24 mouse cellular contexts compared by ENCODE assay signal in the genomic region with DNA sequence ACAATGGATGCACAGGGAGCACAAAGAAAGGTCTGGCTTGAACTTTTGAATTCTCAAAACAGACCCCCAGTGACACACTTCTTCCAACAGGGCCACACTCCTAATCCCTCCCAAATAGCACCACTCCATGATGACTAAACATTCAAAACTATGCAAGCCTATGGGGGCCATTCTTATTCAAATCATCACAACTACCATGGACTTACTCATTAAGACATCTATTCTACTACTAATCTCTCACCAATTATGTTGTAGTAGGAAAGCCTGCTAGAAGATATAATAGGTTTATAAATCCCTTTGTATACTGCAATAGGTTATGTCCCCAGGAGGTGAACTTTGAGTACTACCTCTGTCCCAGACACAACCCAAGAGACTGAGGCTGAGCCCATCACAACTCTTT.
A peak's percentile ranks its signal among the peaks of the same experiment; 100 is the strongest.
DNase-seq lines count a peak whose midpoint lies in the region; ATAC-seq and TF ChIP-seq lines count a peak whose summit lies in the region.
"Had no signal": no experiment of that assay in that cellular context is flagged by ENCODE, and none has a peak within 500 bp of the region (broad histone marks: within the 10 kb centered on the region; RNA-seq: fewer than 3 reads in every experiment).

No protein-coding gene starts in this region.

- DNase-seq in forebrain, embryonic 10.5 days (ENCODE audit: extremely low spot score, low spot score), result peak; percentile 18
- DNase-seq in midbrain, embryonic 11.5 days (ENCODE audit: low spot score, missing footprints), result no peak
- DNase-seq in midbrain, postnatal 0 days (ENCODE audit: low spot score), result no peak
- peak; percentile 7 for DNase-seq in ES-CJ7 (ENCODE audit: low read depth, low spot score)
- DNase-seq in brain, embryonic 14.5 days (ENCODE audit: low read depth), result peak; percentile 52
- no peak for DNase-seq in layer of hippocampus, adult 2 months (ENCODE audit: low spot score in 2 of 2)
- DNase-seq in kidney, postnatal 4 days, result no peak
- DNase-seq: adrenal gland, adult 8-10 months; adrenal gland, postnatal 25 days; cerebellum, adult 18-20 months; cerebellum, adult 9-10 months; cerebellum, postnatal 14 days; gastrocnemius, postnatal 36 days; heart, adult 2 months; heart, postnatal 14 days had no signal

- peaks cover 29% of the 10 kb centered on the region for H3K27me3 ChIP-seq in forebrain, embryonic 10.5 days (ENCODE audit: poor library complexity, severe bottlenecking)
- H3K27me3 ChIP-seq in forebrain, embryonic 15.5 days, result no peaks in the 10 kb centered on the region
- H3K27me3 ChIP-seq in midbrain, embryonic 11.5 days (ENCODE audit: control insufficient read depth, insufficient read depth, low read length), result no peaks in the 10 kb centered on the region
- no peaks in the 10 kb centered on the region for H3K27me3 ChIP-seq in midbrain, postnatal 0 days (ENCODE audit: insufficient read depth, low read length)
- H3K27me3 ChIP-seq: heart, embryonic 13.5 days; hindbrain, embryonic 12.5 days; hindbrain, embryonic 15.5 days; Patski had no signal

- H3K36me3 ChIP-seq in forebrain, embryonic 10.5 days (replicated peaks), result no peaks in the 10 kb centered on the region
- H3K36me3 ChIP-seq in forebrain, embryonic 15.5 days, result no peaks in the 10 kb centered on the region
- no peaks in the 10 kb centered on the region for H3K36me3 ChIP-seq in midbrain, embryonic 11.5 days (ENCODE audit: control insufficient read depth, insufficient read depth, low read length)
- H3K36me3 ChIP-seq in midbrain, postnatal 0 days (ENCODE audit: insufficient read depth, low read length), result no peaks in the 10 kb centered on the region
- H3K36me3 ChIP-seq: G1E; heart, embryonic 10.5 days; heart, embryonic 13.5 days; hindbrain, embryonic 12.5 days; hindbrain, embryonic 15.5 days had no signal

- H3K9me3 ChIP-seq in forebrain, embryonic 10.5 days, result no peaks in the 10 kb centered on the region
- no peaks in the 10 kb centered on the region for H3K9me3 ChIP-seq in forebrain, embryonic 15.5 days
- no peaks in the 10 kb centered on the region for H3K9me3 ChIP-seq in midbrain, embryonic 11.5 days (ENCODE audit: control insufficient read depth, low read length)
- H3K9me3 ChIP-seq in midbrain, postnatal 0 days (ENCODE audit: low read length), result no peaks in the 10 kb centered on the region
- H3K9me3 ChIP-seq: G1E; heart, embryonic 10.5 days; heart, embryonic 13.5 days; hindbrain, embryonic 12.5 days; hindbrain, embryonic 15.5 days had no signal

- no peak overlapping the region for H3K4me3 ChIP-seq in forebrain, embryonic 10.5 days
- H3K4me3 ChIP-seq in forebrain, embryonic 15.5 days, result no peak overlapping the region
- no peak overlapping the region for H3K4me3 ChIP-seq in midbrain, embryonic 11.5 days (ENCODE audit: low read depth, low read length)
- no peak overlapping the region for H3K4me3 ChIP-seq in midbrain, postnatal 0 days (ENCODE audit: low read depth, low read length)
- H3K4me3 ChIP-seq in layer of hippocampus, adult 2 months, result no peak overlapping the region
- H3K4me3 ChIP-seq: heart, adult 2 months; heart, embryonic 10.5 days; heart, embryonic 13.5 days; hindbrain, embryonic 12.5 days; hindbrain, embryonic 15.5 days had no signal

- no peak for TF ChIP-seq POLR2A in brain, embryonic 14.5 days (IDR thresholded peaks at IDR 0.05; ENCODE audit: borderline replicate concordance, extremely low read depth, insufficient read depth, insufficient read length, poor library complexity, severe bottlenecking)

- H3K4me2 ChIP-seq in forebrain, embryonic 15.5 days (replicated peaks), result no peak overlapping the region
- no peak overlapping the region for H3K4me2 ChIP-seq in midbrain, embryonic 11.5 days
- no peak overlapping the region for H3K4me2 ChIP-seq in midbrain, postnatal 0 days (ENCODE audit: low read depth, low read length, poor library complexity, severe bottlenecking)
- H3K4me2 ChIP-seq: heart, embryonic 13.5 days; hindbrain, embryonic 12.5 days; hindbrain, embryonic 15.5 days had no signal

- no peak overlapping the region for H3K27ac ChIP-seq in forebrain, embryonic 10.5 days
- H3K27ac ChIP-seq in forebrain, embryonic 15.5 days (replicated peaks), result no peak overlapping the region
- H3K27ac ChIP-seq in midbrain, embryonic 11.5 days (ENCODE audit: low read depth, low read length), result no peak overlapping the region
- no peak overlapping the region for H3K27ac ChIP-seq in midbrain, postnatal 0 days (ENCODE audit: low read depth, low read length)
- no peak overlapping the region for H3K27ac ChIP-seq in layer of hippocampus, adult 2 months
- H3K27ac ChIP-seq: heart, adult 2 months; heart, embryonic 10.5 days; heart, embryonic 13.5 days; hindbrain, embryonic 12.5 days; hindbrain, embryonic 15.5 days had no signal

- H3K9ac ChIP-seq in forebrain, embryonic 15.5 days (replicated peaks), result no peak overlapping the region
- H3K9ac ChIP-seq in midbrain, embryonic 11.5 days (ENCODE audit: low read length), result no peak overlapping the region
- no peak overlapping the region for H3K9ac ChIP-seq in midbrain, postnatal 0 days (replicated peaks; ENCODE audit: low read length, poor library complexity, severe bottlenecking)
- H3K9ac ChIP-seq: heart, embryonic 13.5 days; hindbrain, embryonic 12.5 days; hindbrain, embryonic 15.5 days had no signal

- ATAC-seq in forebrain, embryonic 15.5 days (replicated peaks), result no peak
- ATAC-seq in midbrain, embryonic 11.5 days (ENCODE audit: low FRiP score), result peak; percentile 87
- ATAC-seq in midbrain, postnatal 0 days (ENCODE audit: low FRiP score), result no peak
- ATAC-seq: activated CD4-positive, CD25-positive, alpha-beta regulatory T cell, adult 4 months; intestine, postnatal 0 days; Patski had no signal

- TF ChIP-seq CTCF in midbrain, postnatal 0 days (IDR thresholded peaks at IDR 0.05), result no peak
- no peak for TF ChIP-seq CTCF in brain, embryonic 14.5 days (IDR thresholded peaks at IDR 0.05; ENCODE audit: borderline replicate concordance, extremely low read depth, insufficient read depth, insufficient read length)
- TF ChIP-seq CTCF in layer of hippocampus, adult 2 months (conservative IDR thresholded peaks at IDR 0.05), result no peak

- H3K4me1 ChIP-seq in forebrain, embryonic 10.5 days, result peaks cover 10% of the 10 kb centered on the region; the same call in 1 of the 2 replicates
- H3K4me1 ChIP-seq in forebrain, embryonic 15.5 days, result no peaks in the 10 kb centered on the region
- no peaks in the 10 kb centered on the region for H3K4me1 ChIP-seq in midbrain, embryonic 11.5 days (ENCODE audit: control insufficient read depth, insufficient read depth, low read length)
- no peaks in the 10 kb centered on the region for H3K4me1 ChIP-seq in midbrain, postnatal 0 days (ENCODE audit: insufficient read depth, low read length)
- H3K4me1 ChIP-seq: heart, embryonic 10.5 days; heart, embryonic 13.5 days; hindbrain, embryonic 12.5 days; hindbrain, embryonic 15.5 days had no signal

Comparison
In these comparisons a context has a peak if more than half of its experiments do, and no peak if none do; other contexts are left out.
1. DNase-seq: peak in forebrain, embryonic 10.5 days (single experiment), ES-CJ7 (single experiment) and brain, embryonic 14.5 days (single experiment); none in midbrain, embryonic 11.5 days (single experiment), midbrain, postnatal 0 days (single experiment), layer of hippocampus, adult 2 months (0 of 2) and kidney, postnatal 4 days (0 of 2).